Mouse (Mus musculus): Measurements from ENCODE around the gene Gpr87.
A peak's percentile ranks its signal among the peaks of the same experiment; 100 is the strongest.
"Not testable (repeated sequence)": the region's sequence is repeated elsewhere in the genome, so short reads cannot be mapped to it uniquely, and the experiment has no call there.

Gene Gpr87

DNA sequence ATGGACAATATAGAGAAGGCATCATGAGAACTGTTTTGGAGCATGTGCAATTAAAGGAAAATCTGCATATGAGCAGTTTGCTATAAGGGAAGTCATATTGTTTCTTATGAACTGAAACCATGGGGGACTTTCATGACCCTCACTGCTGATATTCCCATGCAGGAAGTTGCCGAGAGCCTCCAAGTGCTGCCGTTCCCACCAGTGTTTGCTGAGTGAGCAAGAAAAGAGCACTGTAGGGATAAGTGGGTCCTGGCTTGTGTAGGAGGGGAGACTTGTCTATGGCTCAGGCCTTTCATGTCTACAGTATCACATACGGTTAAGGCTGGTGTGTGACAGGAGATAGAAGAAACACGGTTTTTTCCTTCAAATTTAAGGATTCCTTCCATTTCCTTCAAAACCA, 9.2 kb downstream of the Gpr87 start:
- DNase-seq: no peak

DNA sequence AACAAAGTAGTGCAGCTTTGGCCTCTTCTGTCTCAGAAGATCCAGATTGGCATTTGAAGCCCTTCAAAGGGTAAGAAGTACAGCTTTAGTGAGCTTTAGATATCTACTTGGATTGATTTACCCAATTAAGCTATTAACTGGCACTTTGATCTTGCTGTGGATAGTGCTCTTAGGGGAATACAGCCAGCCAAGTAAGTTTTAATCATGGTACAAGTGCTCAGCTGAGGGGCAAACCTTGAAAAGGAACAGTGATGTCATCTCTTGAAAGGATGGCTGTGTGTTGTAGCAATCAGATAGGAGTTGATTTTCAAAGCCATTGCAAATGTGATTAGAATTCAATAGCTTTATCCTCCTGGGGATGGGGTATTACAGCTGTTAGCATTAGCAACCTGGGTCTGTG, 12.8 kb downstream of the Gpr87 start:
- DNase-seq: no peak

DNA sequence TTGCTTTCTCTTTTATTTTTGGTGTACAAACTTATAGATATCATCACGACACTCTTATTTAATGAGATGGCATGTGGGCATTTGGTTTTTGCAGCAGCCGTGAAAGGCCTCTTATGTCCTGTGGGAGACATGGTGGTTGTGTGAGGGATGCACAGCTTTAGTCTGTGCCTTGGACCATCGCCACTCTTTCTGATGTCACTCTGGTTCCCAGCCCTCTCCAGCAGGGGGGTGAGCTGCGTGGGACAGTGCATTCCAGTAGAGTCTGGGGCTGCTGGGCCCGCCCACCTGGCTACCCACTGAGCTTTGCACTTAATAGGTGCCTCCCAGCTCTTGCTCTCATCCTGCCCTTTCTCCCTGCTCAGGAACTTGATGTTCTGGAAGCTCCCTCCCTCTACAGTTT, 13.8 kb downstream of the Gpr87 start:
- DNase-seq: peak in 1 of 2 experiments; percentile 25

DNA sequence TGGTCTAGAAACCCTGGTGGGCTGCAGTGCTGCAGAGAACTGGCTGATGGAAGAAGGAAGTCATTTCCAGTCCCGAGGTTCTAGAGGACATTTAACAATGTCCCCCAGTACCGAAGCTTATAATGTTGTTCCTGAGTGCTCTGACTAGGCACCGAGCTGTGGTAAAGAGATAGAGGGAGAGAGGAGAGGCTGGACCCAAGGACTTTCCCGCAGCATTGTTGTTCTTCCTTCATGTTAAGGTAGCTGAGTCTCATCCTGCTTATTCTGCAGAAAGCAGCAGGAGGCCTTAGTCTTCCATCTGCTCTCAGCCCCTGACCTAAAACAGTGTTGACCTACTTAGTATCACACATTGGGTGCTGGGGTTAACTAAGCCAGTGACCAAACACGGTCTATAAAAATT, 18.0 kb downstream of the Gpr87 start:
- DNase-seq: no peak

DNA sequence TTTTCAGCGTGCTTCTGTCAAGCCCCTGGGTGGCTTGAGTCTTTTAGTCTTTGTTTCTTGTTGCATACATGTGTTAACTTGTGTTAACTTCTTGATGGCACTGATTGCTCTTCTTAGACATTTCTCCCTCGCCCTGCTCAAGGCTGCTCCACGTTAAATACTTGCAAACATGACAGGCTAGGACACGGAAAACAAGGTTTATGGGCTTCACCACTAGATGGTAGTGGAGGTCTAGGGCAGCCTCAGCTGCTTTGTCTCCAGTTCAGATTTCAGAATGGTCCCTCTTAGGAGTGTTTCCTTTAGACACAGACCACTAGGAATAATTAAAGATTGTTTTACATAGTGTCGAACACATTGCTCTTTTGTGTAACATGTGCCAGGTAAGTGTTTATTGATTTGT, 19.7 kb downstream of the Gpr87 start:
- DNase-seq: peak; percentile 52 to 67

DNA sequence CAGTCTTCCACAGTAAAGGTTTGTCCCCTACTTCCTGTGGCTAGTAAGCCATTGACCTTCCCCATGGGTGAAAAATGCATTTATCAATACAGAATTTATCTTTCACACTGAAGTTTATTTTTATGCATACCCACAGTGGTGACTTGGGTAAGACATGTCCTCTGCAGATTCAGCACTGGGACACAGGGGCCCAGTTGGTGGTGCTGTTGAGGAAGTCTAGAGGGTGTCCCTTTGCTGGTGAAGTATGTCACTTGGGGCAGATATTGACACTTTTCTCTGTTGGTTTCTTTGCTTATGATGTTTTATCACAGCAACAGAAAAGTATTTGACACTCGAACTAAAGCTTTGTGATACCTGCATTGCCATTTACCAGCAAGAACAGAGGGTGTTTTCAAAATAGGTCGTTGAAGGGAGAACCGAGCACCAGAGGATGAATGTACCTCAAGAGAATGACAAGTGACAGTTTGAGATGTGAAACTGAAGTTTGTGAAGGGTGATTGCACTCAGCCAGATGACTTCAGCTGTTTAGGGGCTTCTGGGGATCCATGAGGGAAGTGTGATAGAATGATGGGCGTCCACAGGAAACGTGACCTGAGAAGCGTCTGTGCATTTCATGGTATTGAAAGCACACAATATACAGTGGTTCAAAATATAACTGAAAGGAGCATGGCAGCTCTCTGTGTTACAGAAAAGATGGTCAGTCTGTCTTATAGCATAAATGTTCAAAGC, 20.3 kb downstream of the Gpr87 start:
- DNase-seq: no peak

DNA sequence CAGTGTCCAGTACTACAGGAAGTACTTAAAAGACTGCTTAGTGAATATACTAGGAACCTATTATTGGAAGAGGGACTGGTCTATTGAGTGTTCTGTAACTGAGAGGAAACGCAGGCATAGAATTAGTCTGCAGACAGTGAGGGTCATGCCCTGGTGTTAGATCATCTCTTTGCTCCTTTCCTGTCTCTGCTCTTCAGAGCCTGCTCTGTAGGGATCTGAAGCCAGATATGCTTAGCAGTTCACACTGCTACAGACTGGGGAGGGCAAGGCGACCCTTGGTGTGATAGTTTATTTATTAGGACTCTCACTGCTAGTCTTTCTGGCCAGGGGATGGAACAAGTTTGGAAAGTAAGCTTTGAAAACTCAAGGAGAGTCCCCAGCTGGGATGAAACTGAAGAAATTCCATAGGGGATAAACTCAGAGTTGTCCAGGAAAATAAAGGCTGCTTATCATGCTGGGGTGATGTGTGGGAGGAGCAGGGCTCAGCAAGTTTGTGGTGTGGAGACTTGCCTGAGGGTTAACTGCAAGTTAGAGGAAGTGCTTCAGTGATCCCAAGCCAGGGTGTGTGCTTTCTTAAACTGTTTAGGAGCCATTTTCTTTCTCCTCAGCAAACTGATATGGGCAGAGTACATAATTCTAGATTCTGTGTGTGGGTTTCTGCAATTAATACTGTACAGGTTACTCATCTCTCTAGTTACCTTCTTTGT, 24.8 kb downstream of the Gpr87 start:
- peak; percentile 13 to 38 for DNase-seq

DNA sequence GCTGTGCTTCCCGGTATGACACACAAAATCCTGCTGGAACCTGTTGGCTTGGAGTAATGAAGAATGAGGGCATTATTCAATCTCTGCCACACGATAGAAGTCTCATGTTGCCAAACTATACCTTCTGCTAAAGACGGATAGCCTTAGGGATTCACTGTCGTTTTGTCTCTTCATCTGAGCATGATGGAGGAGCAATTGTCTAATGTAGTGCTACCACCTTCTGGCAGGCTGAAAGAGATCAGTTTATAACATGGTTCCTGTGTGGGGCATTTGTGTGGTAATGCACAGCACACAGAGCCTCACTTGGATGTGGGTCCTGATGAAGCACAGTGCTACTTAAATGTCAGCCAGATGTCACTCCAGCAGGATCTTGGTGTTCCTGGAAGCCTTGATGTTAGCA, 25.7 kb downstream of the Gpr87 start:
- DNase-seq: no peak

DNA sequence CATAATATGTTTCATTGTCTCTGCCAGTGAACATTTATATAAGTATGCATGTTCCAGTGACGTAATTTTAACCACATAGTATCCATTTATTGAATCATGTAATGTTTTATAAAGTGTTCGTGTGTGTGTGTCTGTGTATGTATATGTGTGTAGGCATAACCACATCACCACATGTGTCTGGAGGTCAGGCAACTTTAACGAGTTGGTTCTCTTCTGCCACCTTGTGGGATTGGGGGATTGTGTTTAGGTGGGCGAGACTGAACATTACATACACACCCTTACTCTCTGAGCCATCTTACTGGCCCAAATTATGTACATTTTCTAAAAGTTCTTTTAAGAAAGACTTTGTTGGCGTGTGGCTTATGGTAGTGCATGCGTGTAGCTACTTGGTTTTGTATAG, 26.4 kb downstream of the Gpr87 start:
- DNase-seq: no peak

DNA sequence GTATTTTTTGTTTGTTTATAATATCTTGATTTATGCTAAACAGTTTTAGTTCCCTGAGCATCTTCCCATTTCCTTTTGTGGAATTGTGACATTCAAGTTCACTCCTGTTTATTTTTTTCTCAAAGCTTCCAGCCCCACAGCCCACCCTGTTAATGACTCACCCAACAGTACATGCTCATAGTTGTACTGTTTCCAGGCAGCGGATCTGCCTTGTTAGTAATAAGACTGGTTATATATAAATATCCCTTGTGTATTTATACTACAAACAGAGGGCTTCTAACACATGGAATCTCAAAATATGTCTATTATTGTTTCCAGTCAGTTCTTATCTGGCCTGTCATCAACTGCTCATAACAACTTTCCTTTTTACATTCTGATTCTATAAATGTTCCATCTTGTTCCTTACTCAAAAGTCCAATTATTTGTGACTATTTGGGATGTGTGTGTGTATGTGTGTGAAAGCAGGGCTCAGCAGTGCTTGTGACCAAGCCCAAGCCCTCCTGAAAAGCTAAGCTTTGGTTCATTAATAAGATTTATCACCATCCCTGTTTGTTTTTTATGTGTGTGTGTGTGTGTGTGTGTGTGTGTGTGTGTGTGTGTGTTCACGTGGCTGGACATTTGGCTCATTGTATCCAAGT, 27.4 kb downstream of the Gpr87 start:
- no peak for DNase-seq

DNA sequence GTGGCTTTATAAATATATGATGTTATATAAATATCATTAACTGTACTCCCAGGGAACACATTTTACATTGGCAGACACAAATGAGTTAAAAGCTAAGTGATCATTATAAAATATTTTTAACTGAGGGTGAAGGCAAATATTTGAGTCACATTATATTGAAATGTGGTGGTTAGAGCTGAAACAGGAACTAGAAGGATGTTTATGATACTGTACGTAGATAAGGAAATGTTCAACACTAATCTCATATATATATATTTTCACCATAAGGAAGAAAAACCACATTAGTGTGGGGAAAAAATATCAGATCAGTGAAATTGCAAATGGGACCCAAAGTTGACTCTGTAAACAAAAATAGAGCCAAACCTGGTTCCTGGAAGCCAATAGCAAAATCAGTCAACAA, 34.4 kb downstream of the Gpr87 start:
- DNase-seq: no peak

DNA sequence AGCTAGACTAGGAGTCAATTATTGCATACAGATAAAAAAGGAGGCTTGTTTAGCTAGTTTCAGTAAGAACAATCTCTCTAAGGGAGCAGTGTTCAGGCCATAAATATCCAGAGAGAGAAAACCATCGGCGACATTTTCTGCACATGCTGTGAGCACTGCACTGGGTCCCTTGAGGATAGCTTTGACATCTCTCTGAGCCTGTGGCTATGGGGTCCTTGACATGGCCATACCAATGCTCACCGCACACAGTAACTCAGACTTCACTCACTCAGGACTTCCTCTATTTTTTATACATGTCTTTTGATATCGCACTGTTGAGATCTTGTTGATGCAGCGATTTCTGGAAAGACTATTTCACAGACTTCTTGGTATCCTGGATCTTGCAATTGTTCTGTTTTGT, 37.9 kb downstream of the Gpr87 start:
- DNase-seq: no peak

DNA sequence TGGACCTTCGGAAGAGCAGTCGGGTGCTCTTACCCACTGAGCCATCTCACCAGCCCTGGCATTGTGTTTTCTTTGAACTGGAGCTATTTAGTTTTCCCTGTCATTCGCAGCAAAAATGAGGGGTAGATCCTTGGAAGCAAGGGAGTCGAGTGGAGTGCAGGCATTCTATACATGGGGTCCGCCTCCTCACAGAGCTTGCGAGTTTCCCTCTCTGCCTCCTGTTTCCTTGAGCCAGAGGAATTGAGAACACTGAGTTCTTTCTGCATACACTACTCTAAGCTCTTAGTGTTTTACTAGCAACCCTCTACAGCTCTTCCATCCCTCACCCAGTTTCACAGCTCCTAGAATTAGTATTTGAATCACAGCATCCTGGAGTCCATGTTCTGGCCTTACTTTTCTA, 39.5 kb downstream of the Gpr87 start:
- DNase-seq: no peak

DNA sequence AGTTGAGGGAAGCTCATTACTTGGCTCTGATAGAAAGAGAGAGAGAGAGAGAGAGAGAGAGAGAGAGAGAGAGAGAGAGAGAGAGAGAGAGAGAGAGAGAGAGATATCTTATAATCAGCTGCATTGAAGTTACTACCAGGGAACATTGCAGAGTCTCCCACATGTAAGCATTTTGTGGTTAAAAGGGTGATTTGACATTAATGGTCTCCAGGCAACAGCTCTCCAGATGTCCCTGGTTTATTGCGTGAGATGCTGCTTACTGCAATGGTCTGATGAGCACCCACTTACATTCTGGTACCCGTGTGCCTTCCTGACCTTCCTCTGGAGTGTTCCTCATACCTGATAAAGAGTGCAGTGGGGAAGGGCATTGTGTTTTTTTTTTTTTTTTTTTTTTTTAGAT, 40.0 kb downstream of the Gpr87 start:
- DNase-seq: no peak

DNA sequence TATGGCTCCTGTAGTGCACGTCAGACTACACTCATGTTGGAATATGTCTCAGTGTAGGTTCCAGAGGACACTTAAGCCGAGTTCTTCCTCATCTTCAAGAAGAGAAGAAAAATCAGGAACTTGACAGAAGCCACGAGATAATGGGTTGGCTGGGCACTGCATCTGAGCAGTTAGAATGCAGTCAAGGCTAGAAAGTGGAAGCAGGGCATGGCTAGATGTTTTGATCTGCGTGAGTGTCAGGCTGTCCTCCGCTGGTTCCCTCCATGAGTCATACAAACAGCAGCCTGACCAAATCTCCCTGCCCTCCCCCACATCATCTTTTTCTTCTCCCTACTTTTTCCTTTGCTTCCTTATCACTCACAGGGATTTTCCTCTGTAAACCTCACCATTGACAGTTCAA, 41.5 kb downstream of the Gpr87 start, which contains the start of gene P2ry14:
P2ry14 (minus strand) TSS at position 195 of the 400 bp plus-strand sequence.
- no peak for DNase-seq

DNA sequence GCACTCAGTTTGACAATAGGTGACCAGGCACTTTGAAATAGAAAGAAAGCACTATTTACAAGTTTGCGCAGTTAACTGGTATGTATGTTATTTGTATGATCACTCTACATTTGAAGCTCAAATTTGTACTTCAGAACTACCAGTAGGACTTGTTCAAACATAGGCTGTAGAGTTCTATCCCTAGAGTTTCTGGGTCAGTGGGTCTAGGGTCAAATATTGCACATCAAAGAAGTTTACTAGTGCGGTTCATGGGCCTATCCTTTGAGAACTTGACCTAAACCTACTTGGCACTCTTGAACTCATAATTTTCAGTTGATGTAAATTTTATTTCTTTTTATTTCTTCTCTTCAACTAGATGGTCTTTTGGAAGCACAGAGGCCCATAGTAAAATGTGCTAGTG, 44.3 kb downstream of the Gpr87 start:
- no peak for DNase-seq

DNA sequence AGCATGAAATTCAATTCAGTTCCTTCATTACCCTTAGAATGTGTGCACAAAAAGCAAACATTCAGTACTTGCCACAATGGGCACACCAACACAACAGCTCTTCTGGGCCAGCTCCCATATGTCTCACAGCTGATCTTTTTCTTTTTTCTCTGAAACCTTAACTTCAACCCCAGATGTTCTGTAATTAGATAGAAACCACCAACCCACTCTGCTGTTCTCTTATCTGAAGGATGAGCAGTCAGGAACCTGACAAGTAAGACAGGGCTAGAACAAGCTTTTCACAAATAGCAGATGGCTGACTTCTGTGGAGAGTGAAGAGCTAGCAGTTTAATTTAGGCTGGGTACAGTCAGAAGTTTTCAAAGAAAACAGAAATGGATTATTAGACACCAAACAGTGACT, 45.3 kb downstream of the Gpr87 start:
- DNase-seq: no peak

DNA sequence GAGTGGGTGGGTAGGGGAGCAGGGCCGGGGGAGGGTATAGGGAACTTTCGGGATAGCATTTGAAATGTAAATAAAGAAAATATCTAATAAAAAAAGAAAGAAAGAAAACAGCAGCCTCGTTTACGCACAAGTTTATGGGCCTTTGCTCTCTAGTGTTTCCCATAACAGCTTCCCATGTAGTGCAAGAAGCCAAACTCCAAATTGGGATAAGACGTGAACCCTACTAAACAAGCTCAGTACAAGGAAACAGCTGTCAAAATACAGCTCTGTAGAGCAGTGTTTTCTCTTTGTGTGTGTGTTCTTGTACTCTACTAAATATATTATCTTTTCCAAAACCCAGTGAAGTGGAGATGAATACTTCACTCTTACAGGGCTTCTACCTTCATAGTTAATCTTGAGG, 49.7 kb downstream of the Gpr87 start:
- DNase-seq: no peak

DNA sequence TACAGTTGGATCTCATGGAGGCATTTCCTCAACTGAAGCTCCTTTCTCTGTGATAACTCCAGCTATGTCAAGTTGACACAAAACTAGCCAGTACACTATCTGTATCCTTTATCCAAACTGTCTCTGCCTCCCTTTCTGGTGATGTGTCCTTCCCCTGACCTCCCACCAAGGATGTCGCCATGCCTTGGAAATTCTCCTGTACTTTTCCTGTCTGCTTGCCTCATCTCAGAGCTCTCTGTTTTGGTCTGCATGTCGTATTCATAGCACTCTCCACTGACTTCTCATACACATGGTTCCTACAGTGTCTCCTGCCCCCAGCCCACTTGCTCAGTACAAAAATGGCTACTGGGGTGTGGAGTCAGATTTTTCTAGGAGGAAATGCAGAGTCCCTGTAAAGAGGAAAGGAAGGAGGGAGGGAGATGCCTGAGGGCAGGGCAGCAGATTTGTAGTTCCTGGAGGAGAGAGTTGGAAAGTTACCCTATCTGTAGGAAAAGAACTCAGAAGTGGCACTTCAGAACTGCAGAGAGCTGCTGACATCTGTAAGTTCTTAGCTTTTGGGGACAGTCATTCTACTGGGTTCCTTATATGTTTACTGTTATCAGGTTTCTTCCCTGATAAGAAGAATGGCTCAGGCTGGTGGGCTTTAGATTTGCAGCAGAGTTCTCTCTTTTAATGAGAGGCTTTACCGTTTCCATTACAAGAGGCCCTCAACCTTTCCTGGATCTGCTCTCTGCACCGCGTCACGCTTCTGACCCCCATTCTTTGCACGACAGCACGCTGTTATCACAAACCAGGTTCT, 53.2 kb downstream of the Gpr87 start:
- no peak for DNase-seq

DNA sequence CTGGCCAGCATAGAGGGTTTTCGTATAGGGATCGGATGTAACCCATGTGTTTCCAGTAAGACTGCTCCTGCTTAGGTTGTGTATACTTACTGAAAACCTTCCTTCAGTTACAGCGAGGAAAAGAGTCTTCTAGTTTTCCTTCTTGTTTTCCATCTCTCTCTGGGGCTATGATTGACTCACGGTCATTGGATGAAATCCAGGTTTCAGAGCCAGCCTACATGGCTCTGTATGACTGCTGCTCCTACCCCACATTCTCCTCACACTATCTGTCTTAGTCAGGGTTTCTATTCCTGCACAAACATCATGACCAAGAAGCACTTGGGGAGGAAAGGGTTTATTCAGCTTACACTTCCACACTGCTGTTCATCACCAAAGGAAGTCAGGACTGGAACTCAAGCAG, 54.0 kb downstream of the Gpr87 start:
- DNase-seq: not testable (repeated sequence)

DNA sequence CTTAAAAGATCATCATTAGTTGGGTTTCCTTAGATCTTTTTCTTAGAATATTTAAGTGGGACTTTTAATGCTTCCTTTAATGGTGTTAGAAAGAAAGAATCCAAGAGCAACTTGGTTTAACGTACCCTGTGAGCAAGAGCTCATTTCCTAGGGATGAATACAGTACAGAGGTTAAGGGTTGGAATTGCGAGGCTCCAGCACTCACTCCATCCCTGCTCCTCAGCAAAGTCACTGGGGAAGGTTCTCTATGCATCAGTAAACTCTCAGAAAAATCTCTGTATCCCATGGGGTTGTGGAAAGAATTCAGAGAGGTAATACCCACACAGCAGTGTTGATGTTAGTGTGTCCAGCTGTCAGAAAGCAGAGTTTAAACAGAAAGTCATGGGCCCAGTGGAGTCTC, 54.8 kb downstream of the Gpr87 start:
- no peak for DNase-seq

DNA sequence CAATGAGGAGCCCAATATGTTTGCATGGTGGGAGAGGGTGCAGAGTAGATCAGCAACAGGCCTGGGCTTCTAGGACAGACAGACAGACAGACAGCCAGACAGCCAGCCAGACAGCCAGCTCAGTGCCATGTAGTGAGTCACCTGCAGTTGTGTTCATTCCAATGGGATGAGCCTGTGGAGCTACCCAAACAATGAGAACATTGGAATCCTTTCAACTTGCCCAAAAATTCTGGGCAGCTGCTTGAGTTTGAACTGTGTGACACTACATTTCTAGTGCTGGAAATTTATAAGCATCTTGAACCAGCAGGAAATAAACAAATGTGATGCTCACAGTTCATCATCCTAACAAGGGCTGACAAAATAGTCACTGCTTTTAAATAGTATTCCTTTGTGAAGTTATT, 55.3 kb downstream of the Gpr87 start:
- DNase-seq: no peak

DNA sequence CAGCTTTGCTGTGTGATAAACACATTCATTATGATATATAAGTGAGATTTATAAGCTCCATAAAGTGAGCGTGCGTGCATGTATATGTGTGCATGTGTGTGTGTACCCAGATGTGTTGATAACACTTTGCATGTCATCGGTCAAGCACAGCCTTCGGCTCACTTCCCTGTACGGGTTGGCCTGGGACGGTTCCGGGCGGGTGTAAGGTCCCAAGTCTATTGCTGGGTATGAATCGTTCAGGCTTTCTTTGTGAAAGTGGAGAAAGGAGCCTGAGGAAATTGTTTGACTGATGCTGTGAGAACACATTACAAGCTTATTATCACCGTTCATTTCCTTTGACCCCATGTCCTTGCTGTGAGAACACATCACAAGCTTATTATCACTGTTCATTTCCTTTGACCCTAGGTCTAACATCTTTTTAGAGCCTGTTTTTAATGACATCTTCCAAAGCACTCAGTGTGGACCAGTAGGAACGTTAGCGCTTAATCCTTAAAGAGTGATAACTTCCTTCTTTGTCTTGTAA, 55.9 kb downstream of the Gpr87 start:
- DNase-seq: no peak
